Mouse (Mus musculus) forebrain, embryonic 15.5 days (tissue): Measurements from ENCODE around the gene Acta1. TPM values are rescaled to one million over a fixed set of nuclear protein-coding genes. Genes with fewer than 3 reads are reported as not detected.

Experiments used
- ATAC-seq: fragments of 200-750 bp; cut with Nextera tagmentation; replicated peaks from 2 replicates; pipeline ENCODE4 v1.8.0; 2017; ENCODE audit warnings: mild to moderate bottlenecking, moderate TSS enrichment, moderate library complexity
- H3K27ac ChIP-seq: fragments of 300-500 bp; sonication (generic); replicated peaks from 2 replicates; pipeline ENCODE4 v1.5.1; 2015; ENCODE audit warnings: mild to moderate bottlenecking, inconsistent platforms
- H3K27me3 ChIP-seq: fragments of 300-500 bp; sonication (generic); 2 replicates; pipeline ENCODE4 v1.6.1; 2015; ENCODE audit warnings: inconsistent platforms
- H3K36me3 ChIP-seq: fragments of 300-500 bp; sonication (generic); 2 replicates; pipeline ENCODE4 v1.6.1; 2015; ENCODE audit warnings: mild to moderate bottlenecking, inconsistent platforms
- H3K4me1 ChIP-seq: fragments of 300-500 bp; sonication (generic); 2 replicates; pipeline ENCODE4 v1.6.1; 2015; ENCODE audit warnings: inconsistent platforms
- H3K4me2 ChIP-seq: fragments of 300-500 bp; sonication (generic); replicated peaks from 2 replicates; pipeline ENCODE4 v1.6.1; 2015; ENCODE audit warnings: mild to moderate bottlenecking, inconsistent platforms
- H3K4me3 ChIP-seq: fragments of 300-500 bp; sonication (generic); 2 replicates; pipeline ENCODE4 v1.5.1; 2015; ENCODE audit warnings: mild to moderate bottlenecking, inconsistent platforms
- H3K9ac ChIP-seq: fragments of 300-500 bp; sonication (generic); replicated peaks from 2 replicates; pipeline ENCODE4 v1.6.1; 2015; ENCODE audit warnings: mild to moderate bottlenecking, inconsistent platforms
- H3K9me3 ChIP-seq: fragments of 300-500 bp; sonication (generic); 2 replicates; pipeline ENCODE4 v1.6.1; 2016; ENCODE audit warnings: inconsistent platforms
- WGBS: fragments of 180-500 bp; shearing (Covaris S2); methylation state at CpG from one replicate; pipeline ENCODE4 v1.1.7; 2015; ENCODE audit warnings: mixed read lengths; 5-methylcytosine and 5-hydroxymethylcytosine counted together
- polyA plus RNA-seq: library from polyadenylated mRNA; unstranded; fragments of >200 nt; fragmentation: Nextera tagmentation; extraction: Ambion mirVana; gene quantifications from 2 replicates; pipeline ENCODE4 v1.2.1, GENCODE M21; 2015

Acta1 gene
- polyA plus RNA-seq, 1 experiment from 2014 or later, result 7.0 TPM

- Histone ChIP-seq H3K9ac (no peak overlapping the region), H3K4me2 (no peak overlapping the region), H3K27ac (no peak overlapping the region), H3K4me1 (peaks cover 11% of the 10 kb centered on the region), H3K4me3 (no peak overlapping the region), H3K9me3 (no peaks in the 10 kb centered on the region), H3K27me3 (no peaks in the 10 kb centered on the region), H3K36me3 (no peaks in the 10 kb centered on the region)
- 77% methylated on average over 9 of the region's 9 CpGs for WGBS
- ATAC-seq, result no peak
These were observed 39.6 kb downstream of the Acta1 start for GRCm38 (mm10) chr8:123854733-123855475.

DNA sequence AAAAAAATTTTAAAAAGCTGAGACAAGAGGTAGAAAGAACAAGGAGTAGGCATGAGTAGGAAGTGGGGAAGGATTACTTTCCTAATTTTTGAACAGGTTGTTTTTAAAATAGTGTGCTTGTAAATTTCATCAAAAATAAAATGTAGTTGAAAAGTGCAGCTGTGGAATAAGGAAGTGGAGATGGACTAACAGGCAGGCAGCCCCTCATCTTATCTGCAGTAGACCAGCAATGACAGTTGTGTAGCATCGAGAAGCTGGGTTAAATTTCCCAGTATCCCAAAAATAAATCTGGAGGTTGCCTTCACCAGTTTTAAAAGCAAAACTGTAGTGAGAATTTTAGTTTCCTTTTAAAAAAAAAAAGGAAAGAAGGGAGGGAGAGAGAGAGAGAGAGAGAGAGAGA, 40.3 kb downstream of the Acta1 start:
- no peak for ATAC-seq
- Histone ChIP-seq H3K27me3 (no peaks in the 10 kb centered on the region), H3K9me3 (no peaks in the 10 kb centered on the region), H3K4me1 (peaks cover 9% of the 10 kb centered on the region), H3K36me3 (no peaks in the 10 kb centered on the region), H3K9ac (no peak overlapping the region), H3K27ac (no peak overlapping the region), H3K4me3 (no peak overlapping the region), H3K4me2 (no peak overlapping the region)
- WGBS, result 97% methylated on average over 1 of the region's 1 CpGs

- Histone ChIP-seq H3K27ac (no peak overlapping the region), H3K9me3 (no peaks in the 10 kb centered on the region), H3K36me3 (no peaks in the 10 kb centered on the region), H3K27me3 (no peaks in the 10 kb centered on the region), H3K4me1 (0 out of 2 replicates have a peak, but pooled peaks cover 4% of the 10 kb centered on the region), H3K4me3 (no peak overlapping the region), H3K9ac (no peak overlapping the region), H3K4me2 (no peak overlapping the region)
- ATAC-seq, result no peak
- WGBS, result 71% methylated on average over 5 of the region's 5 CpGs
These were observed 43.0 kb downstream of the Acta1 start for GRCm38 (mm10) chr8:123851590-123851989.

DNA sequence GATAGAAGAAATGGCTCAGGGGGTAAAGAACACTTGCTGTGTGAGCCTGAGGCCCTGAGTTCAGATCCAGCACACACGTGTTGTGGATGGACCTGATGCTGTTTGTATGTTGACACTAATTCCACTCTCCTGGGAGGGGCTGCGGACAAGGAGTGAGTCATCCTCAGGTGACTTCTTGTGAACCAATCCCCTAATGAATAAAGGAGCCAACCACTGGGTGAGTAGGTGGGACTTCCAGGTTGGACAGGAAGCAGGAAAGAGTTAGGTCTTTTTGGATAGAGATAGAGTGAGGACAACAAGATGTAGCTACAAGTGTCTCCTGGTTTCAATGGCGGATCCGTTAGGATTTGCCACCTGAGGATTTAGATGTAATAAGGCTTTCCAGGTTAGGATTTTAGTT, 45.2 kb downstream of the Acta1 start:
- peaks cover 3% of the 10 kb centered on the region; the same call in 1 of the 2 replicates for H3K36me3 ChIP-seq
- no peak overlapping the region for H3K27ac ChIP-seq
- no peak for ATAC-seq
- H3K4me3 ChIP-seq, result no peak overlapping the region
- 90% methylated on average over 4 of the region's 4 CpGs for WGBS
- no peak overlapping the region for H3K4me2 ChIP-seq
- no peak overlapping the region for H3K9ac ChIP-seq
- H3K9me3 ChIP-seq, result no peaks in the 10 kb centered on the region
- H3K4me1 ChIP-seq, result 0 out of 2 replicates have a peak, but pooled peaks cover 6% of the 10 kb centered on the region
- no peaks in the 10 kb centered on the region for H3K27me3 ChIP-seq

- H3K4me1 ChIP-seq, result 0 out of 2 replicates have a peak, but pooled peaks cover 7% of the 10 kb centered on the region
- H3K27ac ChIP-seq, result no peak overlapping the region
- no peak overlapping the region for H3K9ac ChIP-seq
- no peaks in the 10 kb centered on the region for H3K27me3 ChIP-seq
- 65% methylated on average over 3 of the region's 3 CpGs for WGBS
- no peak overlapping the region for H3K4me2 ChIP-seq
- no peaks in the 10 kb centered on the region for H3K9me3 ChIP-seq
- H3K4me3 ChIP-seq, result no peak overlapping the region
- H3K36me3 ChIP-seq, result peaks cover 3% of the 10 kb centered on the region; the same call in 1 of the 2 replicates
- no peak for ATAC-seq
These were observed 47.0 kb downstream of the Acta1 start for GRCm38 (mm10) chr8:123847546-123847945.

GRCm38 (mm10) chr8:123846509-123846908, 48.0 kb downstream of the Acta1 start:
- H3K36me3 ChIP-seq, result peaks cover 7% of the 10 kb centered on the region; the same call in 1 of the 2 replicates
- no peak overlapping the region for H3K4me2 ChIP-seq
- H3K4me1 ChIP-seq, result 0 out of 2 replicates have a peak, but pooled peaks cover 7% of the 10 kb centered on the region
- H3K27ac ChIP-seq, result no peak overlapping the region
- no peak for ATAC-seq
- no peaks in the 10 kb centered on the region for H3K27me3 ChIP-seq
- no peak overlapping the region for H3K4me3 ChIP-seq
- no peaks in the 10 kb centered on the region for H3K9me3 ChIP-seq
- 93% methylated on average over 12 of the region's 12 CpGs for WGBS
- H3K9ac ChIP-seq, result no peak overlapping the region

DNA sequence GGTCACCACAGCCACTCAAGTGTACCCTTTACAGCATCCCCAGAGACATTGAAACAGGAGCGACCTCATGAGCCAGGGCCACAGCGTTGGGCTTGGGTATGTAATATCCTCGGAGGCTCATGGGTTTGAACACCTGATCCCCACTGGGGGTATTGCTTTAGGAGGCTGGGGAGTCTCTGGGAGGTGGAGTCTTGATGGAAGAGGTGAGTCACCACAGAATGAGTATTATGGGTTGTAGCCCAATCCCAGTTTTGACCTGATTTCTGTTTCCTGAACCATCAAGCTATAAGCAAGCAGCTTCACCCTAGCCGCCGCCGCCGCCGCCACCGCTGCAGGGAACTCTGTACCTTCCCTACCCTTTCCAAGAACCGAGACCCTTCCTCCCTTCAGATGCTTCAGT, 48.6 kb downstream of the Acta1 start:
- no peak overlapping the region for H3K4me2 ChIP-seq
- 93% methylated on average over 10 of the region's 10 CpGs for WGBS
- H3K36me3 ChIP-seq, result peaks cover 7% of the 10 kb centered on the region; the same call in 1 of the 2 replicates
- no peaks in the 10 kb centered on the region for H3K9me3 ChIP-seq
- no peaks in the 10 kb centered on the region for H3K27me3 ChIP-seq
- H3K9ac ChIP-seq, result no peak overlapping the region
- no peak for ATAC-seq
- no peak overlapping the region for H3K27ac ChIP-seq
- H3K4me3 ChIP-seq, result no peak overlapping the region
- 0 out of 2 replicates have a peak, but pooled peaks cover 7% of the 10 kb centered on the region for H3K4me1 ChIP-seq

GRCm38 (mm10) chr8:123845114-123845513, 49.4 kb downstream of the Acta1 start:
- Histone ChIP-seq H3K9me3 (no peaks in the 10 kb centered on the region), H3K4me1 (0 out of 2 replicates have a peak, but pooled peaks cover 7% of the 10 kb centered on the region), H3K4me3 (no peak overlapping the region), H3K36me3 (peaks cover 7% of the 10 kb centered on the region; the same call in 1 of the 2 replicates), H3K9ac (no peak overlapping the region), H3K27me3 (no peaks in the 10 kb centered on the region), H3K4me2 (no peak overlapping the region), H3K27ac (peak overlapping the region; percentile 57)
- no peak for ATAC-seq
- WGBS, result 92% methylated on average over 13 of the region's 13 CpGs

DNA sequence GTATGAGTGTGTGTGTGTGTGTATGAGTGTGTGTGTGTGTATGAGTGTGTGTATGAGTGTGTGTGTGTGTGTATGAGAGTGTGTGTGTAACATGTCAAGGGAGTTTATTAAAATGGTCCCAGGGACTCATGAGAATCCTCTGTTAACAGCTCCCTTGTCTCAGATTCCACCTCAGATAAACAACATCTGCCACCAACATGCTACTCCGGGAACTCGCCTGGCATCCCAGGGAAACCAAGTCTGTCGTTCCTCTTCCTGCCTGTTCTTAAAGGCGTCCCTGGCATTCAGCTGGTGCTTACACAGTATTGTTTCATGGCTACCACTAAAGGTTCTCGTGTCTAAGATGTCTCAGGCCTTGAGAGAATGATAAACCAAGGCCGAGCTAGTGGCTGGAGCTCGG, 50.2 kb downstream of the Acta1 start:
- 74% methylated on average over 7 of the region's 7 CpGs for WGBS

GRCm38 (mm10) chr8:123842086-123842485, 52.5 kb downstream of the Acta1 start:
- H3K4me1 ChIP-seq, result 0 out of 2 replicates have a peak, but pooled peaks cover 3% of the 10 kb centered on the region
- H3K27me3 ChIP-seq, result no peaks in the 10 kb centered on the region
- H3K9ac ChIP-seq, result no peak overlapping the region
- H3K4me2 ChIP-seq, result no peak overlapping the region
- H3K27ac ChIP-seq, result no peak overlapping the region
- ATAC-seq, result no peak
- no peaks in the 10 kb centered on the region for H3K9me3 ChIP-seq
- WGBS, result 85% methylated on average over 12 of the region's 12 CpGs
- peaks cover 19% of the 10 kb centered on the region for H3K36me3 ChIP-seq
- H3K4me3 ChIP-seq, result no peak overlapping the region

More for the DNA sequence above, 50.2 kb downstream of the Acta1 start:
- no peak overlapping the region for H3K9ac ChIP-seq
- ATAC-seq, result no peak
- H3K4me1 ChIP-seq, result 0 out of 2 replicates have a peak, but pooled peaks cover 7% of the 10 kb centered on the region
- H3K4me2 ChIP-seq, result no peak overlapping the region
- no peaks in the 10 kb centered on the region for H3K27me3 ChIP-seq
- peaks cover 10% of the 10 kb centered on the region for H3K36me3 ChIP-seq
- no peak overlapping the region for H3K4me3 ChIP-seq
- H3K27ac ChIP-seq, result peak overlapping the region; percentile 57
- no peaks in the 10 kb centered on the region for H3K9me3 ChIP-seq
